Mouse (Mus musculus) frontal cortex, postnatal 10 days (tissue): ENCODE measurements at regions not wholly inside any gene's neighbourhood (a gene's known extent, or its start where the extent isn't known, plus 50 kb on each side); places are given as distances from the start of the nearest gene placed in this dataset.

Experiments
- DNase-seq, 2 experiments: peaks; one replicate each; pipeline ENCODE4 v3.0.0; 2022; ENCODE audit warnings: low spot score in 2 of 2, mixed read lengths in 1 of 2

- peak; percentile 14 to 62 for DNase-seq
These were observed 88.1 kb upstream of the Usp51 start for GRCm38 (mm10) chrX:152918212-152918611.

GRCm38 (mm10) chrX:152926991-152927390 lies 79.3 kb upstream of the Usp51 start:
- DNase-seq: peak in 1 of 2 experiments; percentile 15

GRCm38 (mm10) chrX:152946201-152946600 lies 60.1 kb upstream of the Usp51 start:
- peak; percentile 7 to 15 for DNase-seq
